Mouse (Mus musculus) right cerebral cortex, adult 2 months (tissue): ENCODE measurements around the gene Msgn1.

Experiments
- DNase-seq, 2 experiments: peaks; one replicate each; pipeline ENCODE4 v3.0.0; 2021 to 2022; ENCODE audit warnings: low spot score in 2 of 2

Gene Msgn1

DNA sequence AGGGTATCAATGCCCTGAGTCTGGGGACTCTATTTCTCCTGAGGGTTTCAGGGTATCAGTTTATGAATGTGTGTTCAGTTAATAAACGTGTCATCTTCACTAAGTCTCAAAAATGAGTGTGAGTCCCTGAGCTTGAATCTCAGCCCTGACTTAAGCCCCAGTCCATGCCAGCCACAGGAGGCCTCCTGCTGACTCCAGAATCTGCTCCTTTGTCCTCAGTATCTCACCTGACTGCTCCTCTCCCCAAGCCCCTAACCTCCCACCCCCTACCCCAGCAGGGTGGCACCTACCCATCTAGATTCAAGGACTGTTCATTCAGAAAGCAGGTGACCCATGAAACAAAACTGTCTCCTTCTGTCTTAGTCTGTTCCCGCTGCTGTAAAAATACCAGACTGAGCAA is 10.2 kb downstream of the Msgn1 start:
- no peak for DNase-seq

DNA sequence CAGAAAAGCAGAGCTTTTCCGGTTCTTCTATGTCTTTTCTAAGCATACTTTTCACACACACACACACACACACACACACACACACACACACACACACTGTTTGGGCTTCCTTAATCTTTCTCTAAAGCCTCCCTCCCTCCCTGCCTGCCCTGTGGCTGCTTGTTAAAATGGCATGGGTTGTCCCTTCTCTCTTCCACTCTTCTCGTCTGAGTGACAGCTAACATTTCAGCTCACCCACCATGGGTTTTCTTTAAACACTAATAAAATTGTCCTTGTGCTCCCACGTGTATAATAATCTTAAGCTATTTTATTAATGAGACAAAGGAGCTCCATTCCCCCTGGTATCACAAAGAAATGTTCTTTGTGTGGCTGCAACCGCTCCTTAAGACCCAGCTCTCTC is 10.7 kb downstream of the Msgn1 start:
- no peak for DNase-seq

DNA sequence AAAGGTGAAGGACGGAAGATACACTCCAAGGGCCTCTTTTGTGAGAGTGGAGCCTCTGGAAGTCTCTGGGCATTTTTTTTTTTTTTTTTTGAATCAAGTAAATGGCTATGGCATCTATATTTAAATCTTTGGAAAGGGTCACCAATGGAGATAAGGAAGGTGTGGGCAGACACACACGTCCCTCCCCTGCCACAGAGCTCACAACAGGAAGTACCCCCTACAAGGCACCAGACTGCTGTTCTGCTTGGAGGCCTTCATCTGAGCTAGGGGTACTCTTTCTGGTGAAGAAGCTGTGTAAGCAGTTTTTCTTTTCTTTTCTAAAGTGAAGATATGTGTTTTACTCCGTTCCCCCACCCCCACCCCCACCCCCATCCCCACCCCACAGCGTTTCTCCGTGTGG is 11.9 kb downstream of the Msgn1 start:
- no peak for DNase-seq

DNA sequence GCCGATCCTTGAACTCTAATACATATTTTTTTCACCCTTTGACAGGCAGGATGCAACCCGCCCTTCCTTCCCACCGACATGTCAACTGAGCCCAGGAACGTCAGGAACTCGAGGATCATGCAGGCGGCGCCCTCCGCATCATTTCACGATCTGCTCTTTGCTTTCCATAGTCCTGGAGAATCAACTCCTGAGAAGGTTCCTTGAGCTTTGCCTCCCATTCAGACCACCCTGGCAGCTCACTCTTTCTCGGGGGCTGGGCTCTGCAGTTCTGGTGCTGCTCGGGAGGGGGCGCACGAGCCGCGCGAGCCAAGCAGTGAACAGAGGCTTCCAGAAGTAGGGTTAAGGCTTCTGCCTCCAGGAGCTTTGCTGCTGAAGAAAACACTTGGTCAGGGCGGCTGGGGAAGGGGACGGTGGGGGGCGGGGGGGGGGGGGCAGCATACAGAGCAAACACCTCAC is 12.6 kb downstream of the Msgn1 start:
- DNase-seq, result peak; percentile 63 to 68

DNA sequence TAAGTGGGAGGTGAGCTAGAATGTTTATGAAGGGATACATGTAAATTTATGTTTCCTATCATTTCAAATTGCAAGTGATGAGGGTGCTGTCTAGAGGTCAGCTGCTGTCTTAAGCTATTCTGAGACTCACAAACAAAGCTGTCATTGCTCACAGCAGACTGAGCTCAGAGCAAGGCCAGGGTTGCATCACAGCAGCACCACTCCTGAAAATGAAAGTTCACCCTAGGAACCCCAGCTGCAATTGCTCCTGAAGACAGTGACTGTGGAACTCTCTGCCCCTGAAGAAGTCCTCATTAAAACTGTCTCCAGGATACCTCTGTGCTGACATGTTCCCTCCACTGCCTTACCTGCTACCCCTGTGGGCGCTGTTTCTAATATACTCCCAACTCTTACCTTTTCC is 13.7 kb downstream of the Msgn1 start:
- no peak for DNase-seq

DNA sequence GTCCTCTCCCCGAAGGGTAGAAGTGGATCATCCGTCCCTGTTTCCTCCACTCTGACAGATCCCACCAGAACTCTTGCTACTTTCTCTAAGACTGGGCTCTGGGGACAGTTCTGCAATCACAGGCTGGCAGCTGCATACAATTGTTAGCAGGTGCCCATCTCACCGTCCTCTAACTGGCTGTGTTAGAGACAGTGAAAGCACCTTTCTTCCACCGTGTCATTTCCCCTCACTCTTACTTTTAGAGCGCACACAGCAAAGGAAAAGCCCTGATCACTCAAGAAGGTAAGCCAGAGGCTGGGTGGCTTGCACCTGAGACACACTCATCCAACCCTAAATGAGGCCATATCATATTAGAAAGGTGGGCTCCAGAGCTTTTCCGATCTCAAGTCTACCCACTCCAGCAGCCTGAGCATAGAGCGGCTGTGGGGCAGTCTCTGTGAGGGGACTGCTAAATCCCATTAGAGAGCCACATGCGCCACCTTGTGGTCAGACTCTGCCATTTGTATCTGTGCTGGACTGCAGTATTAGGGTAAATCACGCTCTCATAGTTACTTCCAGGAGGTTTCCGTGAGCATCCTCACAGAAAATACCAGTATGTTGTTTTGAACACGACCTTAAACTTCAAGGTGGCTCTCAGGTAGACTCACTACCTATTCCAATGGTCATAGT is 30.2 kb downstream of the Msgn1 start:
- peak; percentile 94 to 95 for DNase-seq

DNA sequence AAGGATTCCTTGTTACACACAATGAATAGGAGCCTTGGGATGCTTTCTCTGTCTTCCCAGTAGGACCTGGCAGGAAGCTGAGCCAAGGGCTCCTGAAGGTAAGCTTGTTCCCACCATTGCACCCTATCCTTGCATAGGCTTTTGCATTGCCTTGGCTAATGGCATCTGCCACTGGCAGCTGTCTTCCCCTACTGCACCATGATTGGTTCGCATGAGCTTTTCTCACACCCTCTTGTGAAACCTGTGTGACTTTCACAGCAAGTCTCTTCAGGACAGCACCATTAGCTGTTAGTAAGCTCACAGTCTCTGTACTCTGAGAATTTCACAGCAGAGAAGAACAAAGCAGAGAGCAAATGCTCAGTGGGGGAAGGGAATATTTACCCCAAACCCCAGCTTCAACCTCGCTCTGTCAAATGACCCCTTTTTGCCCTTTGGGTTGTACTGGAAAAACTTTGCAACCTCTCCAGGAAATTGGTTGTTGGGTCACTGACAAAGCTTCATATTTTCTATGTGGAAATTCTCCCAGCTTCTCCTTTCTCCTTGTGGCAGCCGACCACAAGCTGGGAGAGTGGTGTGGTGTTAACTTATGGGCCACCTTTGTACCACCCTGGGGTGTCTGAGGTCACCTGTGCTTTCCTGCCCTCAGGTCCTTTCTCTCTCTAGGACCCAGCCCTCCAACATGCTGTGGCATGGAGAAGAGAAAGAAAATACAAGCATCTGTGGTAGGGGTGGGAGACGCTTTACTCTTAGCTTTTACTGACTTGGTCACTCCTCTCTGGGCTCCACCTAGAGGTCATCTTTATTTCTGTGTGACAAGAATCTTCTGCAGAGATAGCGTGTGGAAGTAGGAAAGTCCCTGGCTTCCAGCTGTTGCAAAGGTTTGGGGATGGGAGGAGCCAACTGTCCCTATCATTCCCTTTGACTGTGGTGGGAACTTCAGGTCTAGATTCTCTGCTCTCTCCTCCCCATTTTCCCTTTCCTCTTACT is 31.1 kb downstream of the Msgn1 start:
- no peak for DNase-seq

DNA sequence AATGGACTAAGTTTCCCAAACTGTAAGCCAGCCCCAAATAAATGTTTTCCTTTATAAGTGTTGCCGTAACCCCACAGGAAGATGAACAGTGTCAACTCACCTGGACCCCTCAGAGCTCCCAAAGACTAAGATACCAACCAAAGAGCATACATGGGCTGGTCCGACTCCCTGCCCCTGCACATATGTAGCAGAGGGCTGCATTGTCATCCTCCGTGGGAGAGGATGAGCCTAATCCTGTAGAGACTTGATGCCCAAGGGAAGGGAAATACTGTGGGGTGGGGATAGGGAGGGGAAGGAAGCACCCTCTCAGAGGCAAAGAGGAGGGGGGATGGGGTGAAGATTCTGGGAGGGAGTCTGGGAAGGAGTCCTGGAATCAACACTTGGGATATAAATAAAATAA is 50.1 kb downstream of the Msgn1 start:
- DNase-seq, result no peak
